ENCODE assay signal across 10 mouse cellular contexts in genomic region chr5:115408110-115408509, GRCm38 (mm10). TPM values are rescaled to one million over a fixed set of nuclear protein-coding genes. Genes with fewer than 3 reads are reported as not detected.
DNase-seq lines count a peak whose midpoint lies in the region; ATAC-seq and TF ChIP-seq lines count a peak whose summit lies in the region.
"Had no signal": no experiment of that assay in that cellular context is flagged by ENCODE, and none has a peak within 500 bp of the region (broad histone marks: within the 10 kb centered on the region; RNA-seq: fewer than 3 reads in every experiment).

No protein-coding gene starts in this region.

- H3K27me3 ChIP-seq in heart, embryonic 11.5 days (ENCODE audit: control insufficient read depth, insufficient read depth, low read length) = peaks cover 11% of the 10 kb centered on the region; the same call in 1 of the 2 replicates
- H3K27me3 ChIP-seq in embryonic facial prominence, embryonic 12.5 days = no peaks in the 10 kb centered on the region
- H3K27me3 ChIP-seq in limb, embryonic 14.5 days (ENCODE audit: control insufficient read depth, insufficient read depth, low read length) = no peaks in the 10 kb centered on the region

- no peak for ATAC-seq in heart, embryonic 11.5 days (replicated peaks; ENCODE audit: insufficient number of reproducible peaks, low FRiP score, low TSS enrichment)
- ATAC-seq in embryonic facial prominence, embryonic 12.5 days (ENCODE audit: insufficient number of reproducible peaks, insufficient read depth, low FRiP score, low TSS enrichment) = no peak
- no peak for ATAC-seq in limb, embryonic 14.5 days (ENCODE audit: low FRiP score, low read depth)
- no peak for ATAC-seq in erythroblast, adult 5-6 weeks (replicated peaks; ENCODE audit: low FRiP score, poor library complexity, severe bottlenecking)
- ATAC-seq in activated CD4-positive, CD25-positive, alpha-beta regulatory T cell, adult 4 months = no peak

- intact Hi-C loops in heart, postnatal 25 days (cut with DNase I) = no loop called here
- intact Hi-C loops in gastrocnemius, postnatal 36 days (cut with DNase I) = no loop called here

- H3K9me3 ChIP-seq in heart, embryonic 11.5 days (replicated peaks; ENCODE audit: control insufficient read depth, low read length) = no peaks in the 10 kb centered on the region
- H3K9me3 ChIP-seq in embryonic facial prominence, embryonic 12.5 days = no peaks in the 10 kb centered on the region
- no peaks in the 10 kb centered on the region for H3K9me3 ChIP-seq in limb, embryonic 14.5 days (ENCODE audit: control insufficient read depth, low read length)

- TF ChIP-seq POLR2A in limb, embryonic 14.5 days (IDR thresholded peaks at IDR 0.05; ENCODE audit: borderline replicate concordance, extremely low read depth, insufficient read depth, insufficient read length) = no peak

- H3K4me2 ChIP-seq in heart, embryonic 11.5 days = peak overlapping the region; percentile 43
- peak overlapping the region; percentile 12; the same call in 1 of the 2 replicates for H3K4me2 ChIP-seq in embryonic facial prominence, embryonic 12.5 days (replicated peaks)
- H3K4me2 ChIP-seq in limb, embryonic 14.5 days (replicated peaks; ENCODE audit: low read depth, low read length, severe bottlenecking) = 0 out of 2 replicates have a peak overlapping the region, but pooled peaks have one; percentile 11

- DNase-seq in heart, postnatal 25 days (ENCODE audit: low spot score) = no peak
- DNase-seq in ES-CJ7 (ENCODE audit: low read depth, low spot score) = peak; percentile 37
- DNase-seq in limb, embryonic 14.5 days (ENCODE audit: low spot score) = no peak
- DNase-seq in gastrocnemius, postnatal 36 days = no peak
- DNase-seq: gastrocnemius, postnatal 14 days had no signal

- H3K4me3 ChIP-seq in heart, embryonic 11.5 days (ENCODE audit: low read depth, low read length) = no peak overlapping the region
- no peak overlapping the region for H3K4me3 ChIP-seq in embryonic facial prominence, embryonic 12.5 days
- no peak overlapping the region for H3K4me3 ChIP-seq in limb, embryonic 14.5 days (replicated peaks; ENCODE audit: low read length)

- no peaks in the 10 kb centered on the region; the same call in 1 of the 2 replicates for H3K4me1 ChIP-seq in heart, embryonic 11.5 days (ENCODE audit: control insufficient read depth, insufficient read depth, low read length)
- peaks cover 15% of the 10 kb centered on the region for H3K4me1 ChIP-seq in embryonic facial prominence, embryonic 12.5 days
- H3K4me1 ChIP-seq in limb, embryonic 14.5 days (ENCODE audit: control insufficient read depth, insufficient read depth, low read length) = peaks cover 11% of the 10 kb centered on the region; the same call in 1 of the 2 replicates

- H3K36me3 ChIP-seq in heart, embryonic 11.5 days (ENCODE audit: control insufficient read depth, insufficient read depth, low read length) = no peaks in the 10 kb centered on the region
- no peaks in the 10 kb centered on the region for H3K36me3 ChIP-seq in embryonic facial prominence, embryonic 12.5 days
- no peaks in the 10 kb centered on the region for H3K36me3 ChIP-seq in limb, embryonic 14.5 days (ENCODE audit: control insufficient read depth, insufficient read depth, low read length)

- WGBS in heart, embryonic 11.5 days (ENCODE audit: insufficient replicate concordance) = 24% methylated on average over 9 of the region's 9 CpGs
- WGBS in embryonic facial prominence, embryonic 12.5 days = 28% methylated on average over 9 of the region's 9 CpGs
- 25% methylated on average over 9 of the region's 9 CpGs for WGBS in limb, embryonic 14.5 days

- no peak overlapping the region for H3K9ac ChIP-seq in heart, embryonic 11.5 days (ENCODE audit: low read depth, low read length)
- H3K9ac ChIP-seq in embryonic facial prominence, embryonic 12.5 days = no peak overlapping the region
- H3K9ac ChIP-seq in limb, embryonic 14.5 days (ENCODE audit: low read depth, low read length, severe bottlenecking) = no peak overlapping the region
- H3K9ac ChIP-seq: liver, embryonic 14.5 days had no signal

- no peak overlapping the region for H3K27ac ChIP-seq in heart, embryonic 11.5 days (ENCODE audit: low read depth, low read length)
- H3K27ac ChIP-seq in embryonic facial prominence, embryonic 12.5 days = no peak overlapping the region
- H3K27ac ChIP-seq in limb, embryonic 14.5 days (replicated peaks; ENCODE audit: low read depth, low read length) = no peak overlapping the region
- H3K27ac ChIP-seq: liver, embryonic 14.5 days had no signal

RNA-seq across cellular contexts. Expression of gene Msi1, which starts 21.3 kb away (rescaled TPM):
- 7.6 and 9.4 TPM in 2 replicates for polyA plus RNA-seq in heart, embryonic 11.5 days (2014; fragmentation: Nextera tagmentation; extraction: Ambion mirVana)
- total RNA-seq in heart, postnatal 25 days (2021) = 1 to 10 TPM in 1 of 2 experiments, under 1 TPM in 1; 0.98 to 1.3 TPM
- 38.7 and 40.2 TPM in 2 replicates for polyA plus RNA-seq in embryonic facial prominence, embryonic 12.5 days (2016; fragmentation: Nextera tagmentation; extraction: Ambion mirVana)
- 40.6 and 51.6 TPM in 2 replicates for polyA plus RNA-seq in limb, embryonic 14.5 days (2012; rRNA removed)
- 15.5 and 18.0 TPM in 2 replicates for polyA plus RNA-seq in limb, embryonic 14.5 days (2014; fragmentation: Nextera tagmentation; extraction: Ambion mirVana)
- total RNA-seq in erythroblast, adult 5-6 weeks (2015; ENCODE audit: low replicate concordance) = not detected in 2 replicates
- total RNA-seq in erythroblast, adult 5-6 weeks (2017; ENCODE audit: low replicate concordance) = not detected in 2 replicates
- not detected for polyA plus RNA-seq in activated CD4-positive, CD25-positive, alpha-beta regulatory T cell, adult 4 months (2017; shearing (Covaris generic))
- under 1 TPM; 0.36 to 0.49 TPM for total RNA-seq in gastrocnemius, postnatal 36 days (2021)

RNA-seq across cellular contexts. Expression of gene Pla2g1b, which starts 58.0 kb away (rescaled TPM):
- 1.0 and 1.2 TPM in 2 replicates for polyA plus RNA-seq in heart, embryonic 11.5 days (2014; fragmentation: Nextera tagmentation; extraction: Ambion mirVana)
- total RNA-seq in heart, postnatal 25 days (2021) = not detected
- not detected in 2 replicates for polyA plus RNA-seq in embryonic facial prominence, embryonic 12.5 days (2016; fragmentation: Nextera tagmentation; extraction: Ambion mirVana)
- polyA plus RNA-seq in limb, embryonic 14.5 days (2012; rRNA removed) = not detected in 2 replicates
- not detected in 2 replicates for polyA plus RNA-seq in limb, embryonic 14.5 days (2014; fragmentation: Nextera tagmentation; extraction: Ambion mirVana)
- total RNA-seq in erythroblast, adult 5-6 weeks (2015; ENCODE audit: low replicate concordance) = not detected in 2 replicates
- not detected in 2 replicates for total RNA-seq in erythroblast, adult 5-6 weeks (2017; ENCODE audit: low replicate concordance)
- not detected for polyA plus RNA-seq in activated CD4-positive, CD25-positive, alpha-beta regulatory T cell, adult 4 months (2017; shearing (Covaris generic))
- not detected for total RNA-seq in gastrocnemius, postnatal 36 days (2021)
- total RNA-seq: gastrocnemius, postnatal 14 days had no signal
- polyA plus RNA-seq: liver, embryonic 14.5 days had no signal

RNA-seq across cellular contexts. Expression of gene Cox6a1, which starts 59.3 kb away (rescaled TPM):
- 1,289 and 1,331 TPM in 2 replicates for polyA plus RNA-seq in heart, embryonic 11.5 days (2014; fragmentation: Nextera tagmentation; extraction: Ambion mirVana)
- 100 to 1,000 TPM; 282 to 287 TPM for total RNA-seq in heart, postnatal 25 days (2021)
- 652 and 721 TPM in 2 replicates for polyA plus RNA-seq in embryonic facial prominence, embryonic 12.5 days (2016; fragmentation: Nextera tagmentation; extraction: Ambion mirVana)
- polyA plus RNA-seq in limb, embryonic 14.5 days (2012; rRNA removed) = 902 and 1,086 TPM in 2 replicates
- 766 and 836 TPM in 2 replicates for polyA plus RNA-seq in limb, embryonic 14.5 days (2014; fragmentation: Nextera tagmentation; extraction: Ambion mirVana)
- total RNA-seq in erythroblast, adult 5-6 weeks (2015; ENCODE audit: low replicate concordance) = 164 and 167 TPM in 2 replicates
- 24.7 and 54.8 TPM in 2 replicates for total RNA-seq in erythroblast, adult 5-6 weeks (2017; ENCODE audit: low replicate concordance)
- polyA plus RNA-seq in activated CD4-positive, CD25-positive, alpha-beta regulatory T cell, adult 4 months (2017; shearing (Covaris generic)) = 100 to 1,000 TPM; 589 to 624 TPM
- 10 to 100 TPM; 49.7 to 56.1 TPM for total RNA-seq in gastrocnemius, postnatal 36 days (2021)
